Mouse (Mus musculus) heart, adult 11 months (tissue): ENCODE results near the gene Svep1.

Source experiments
- DNase-seq: peaks from one replicate; pipeline ENCODE4 v3.0.0; 2022

Gene Svep1

DNA sequence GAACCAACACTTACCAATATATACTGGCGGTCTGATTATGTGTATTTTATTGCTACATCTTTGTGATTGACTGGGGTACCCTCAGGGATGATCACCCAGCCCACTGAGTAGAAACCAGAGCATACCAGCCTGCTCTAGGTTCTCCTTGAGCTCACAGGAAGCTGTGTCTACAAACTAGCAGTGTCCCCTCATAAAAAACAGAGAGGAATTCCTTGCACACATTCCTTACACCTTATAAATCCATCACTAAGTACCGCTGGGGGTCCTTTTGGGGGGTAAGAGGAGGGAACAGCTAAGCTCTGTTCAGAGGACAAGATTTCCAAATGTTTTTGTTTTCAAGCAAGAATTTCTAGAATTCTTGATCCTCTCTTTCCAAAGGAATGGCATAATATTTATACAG, 36.7 kb downstream of the Svep1 start:
- peak; percentile 49 for DNase-seq

DNA sequence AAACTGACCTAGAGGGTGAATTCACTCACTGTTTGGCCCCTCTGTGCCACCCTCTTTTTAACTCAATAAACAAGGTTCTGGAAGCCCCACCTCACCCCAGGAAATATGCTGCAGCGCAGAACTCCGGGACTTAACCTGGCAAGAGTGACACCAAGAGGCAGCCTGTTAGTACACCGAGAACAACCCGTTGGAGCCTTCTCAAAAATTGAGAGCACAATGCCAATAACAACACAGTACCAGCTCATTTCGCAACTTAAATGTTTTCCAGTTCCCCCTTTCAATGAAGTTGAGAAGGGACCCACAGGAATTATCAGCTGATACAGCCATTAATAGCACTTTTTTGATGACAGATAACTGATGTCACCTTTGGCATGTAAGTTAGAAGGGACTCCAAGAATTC, 38.3 kb downstream of the Svep1 start:
- peak; percentile 95 for DNase-seq

DNA sequence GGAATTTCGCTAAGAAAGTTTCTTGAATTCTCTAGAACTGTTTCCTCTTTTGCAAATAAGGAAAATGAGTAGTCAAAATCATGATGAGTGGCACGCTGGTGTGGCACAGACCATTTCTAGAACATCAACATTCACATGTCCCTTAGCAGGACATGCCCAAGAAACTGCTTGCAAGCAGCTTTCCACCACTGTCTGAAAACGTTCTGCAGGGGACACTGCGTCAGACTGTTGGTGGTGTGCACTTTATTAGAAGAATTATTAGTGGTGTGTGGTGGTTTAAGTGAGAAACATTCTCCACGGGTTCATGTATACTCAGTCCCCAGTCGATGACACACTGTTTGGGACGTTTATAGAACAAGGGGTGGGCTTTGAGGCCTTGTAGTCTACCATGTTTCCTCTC, 40.9 kb downstream of the Svep1 start:
- peak; percentile 53 for DNase-seq

DNA sequence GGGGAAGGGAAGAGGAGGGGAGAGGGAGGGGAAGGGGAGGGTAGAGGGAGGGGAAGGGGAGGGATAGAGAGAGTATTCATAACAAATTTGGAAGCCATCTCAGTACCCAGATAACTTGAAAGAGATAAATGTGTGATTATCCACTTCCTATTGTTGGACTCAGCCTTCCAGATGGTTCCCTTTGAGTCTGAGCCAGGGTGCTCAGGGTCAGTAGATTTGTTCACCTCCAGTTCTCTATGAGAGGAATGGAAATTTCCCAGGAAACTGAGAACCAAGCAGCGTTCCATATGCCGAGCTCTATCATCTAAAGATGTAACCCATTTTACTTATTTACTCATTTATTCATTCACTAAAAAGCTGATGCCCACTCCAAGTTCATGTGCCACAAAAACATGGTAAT, 44.8 kb downstream of the Svep1 start:
- peak; percentile 72 for DNase-seq

DNA sequence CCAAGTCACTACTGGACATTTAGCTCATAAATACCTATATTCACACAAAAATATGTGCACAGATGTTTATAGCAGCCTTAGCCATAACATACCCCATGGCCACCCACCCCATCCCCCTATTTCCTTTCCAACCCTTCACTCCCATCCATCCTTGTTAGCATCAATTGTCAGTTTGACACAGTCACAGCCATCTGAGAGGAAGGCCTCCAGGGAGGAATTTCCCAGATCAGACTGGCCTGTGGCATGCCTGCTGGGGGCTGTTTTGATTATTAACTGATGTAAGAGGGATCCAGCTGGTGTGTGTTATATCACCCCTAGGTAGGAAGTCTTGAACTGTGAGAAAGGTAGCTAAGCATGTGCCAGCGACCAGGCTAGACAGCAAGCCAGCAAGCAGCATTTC, 47.1 kb downstream of the Svep1 start:
- peak; percentile 56 for DNase-seq

DNA sequence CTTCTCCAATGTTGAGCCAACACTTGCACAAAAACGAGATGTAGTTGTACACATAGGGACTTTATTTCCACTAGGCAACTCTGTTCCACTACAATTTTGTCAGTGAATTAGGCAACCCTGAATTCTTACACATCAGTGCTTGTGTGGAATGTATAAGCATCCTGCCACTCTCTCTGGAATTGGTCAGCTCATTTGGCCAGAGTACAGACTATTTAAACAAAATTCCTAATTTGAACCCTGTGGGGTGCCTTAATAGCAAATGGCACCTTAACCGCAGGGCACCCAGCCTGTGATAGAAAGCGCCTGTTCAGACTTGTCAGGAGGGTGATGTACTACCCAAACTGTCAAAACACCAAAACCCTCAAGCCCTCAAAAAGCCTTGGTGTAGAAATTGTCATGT, 56.4 kb downstream of the Svep1 start:
- DNase-seq = peak; percentile 19

DNA sequence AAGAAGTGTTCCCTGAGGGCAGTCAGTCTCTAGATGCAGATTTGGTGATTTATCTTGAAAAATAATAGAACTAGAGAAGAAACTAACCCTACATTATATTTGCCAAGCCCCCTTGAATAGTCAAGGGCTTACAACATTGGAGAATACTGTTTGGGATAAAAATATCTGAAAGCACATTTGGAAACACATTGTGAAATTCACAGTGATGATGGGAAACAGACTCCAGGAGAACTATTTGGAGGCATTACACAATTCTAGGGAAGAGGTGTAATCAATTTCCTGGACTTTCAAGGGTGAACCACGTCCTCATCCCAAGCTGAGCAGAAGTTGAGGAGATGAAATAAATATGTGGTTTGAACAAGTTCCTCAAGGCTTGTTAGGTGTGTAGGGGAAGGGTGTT, 57.5 kb downstream of the Svep1 start:
- no peak for DNase-seq

DNA sequence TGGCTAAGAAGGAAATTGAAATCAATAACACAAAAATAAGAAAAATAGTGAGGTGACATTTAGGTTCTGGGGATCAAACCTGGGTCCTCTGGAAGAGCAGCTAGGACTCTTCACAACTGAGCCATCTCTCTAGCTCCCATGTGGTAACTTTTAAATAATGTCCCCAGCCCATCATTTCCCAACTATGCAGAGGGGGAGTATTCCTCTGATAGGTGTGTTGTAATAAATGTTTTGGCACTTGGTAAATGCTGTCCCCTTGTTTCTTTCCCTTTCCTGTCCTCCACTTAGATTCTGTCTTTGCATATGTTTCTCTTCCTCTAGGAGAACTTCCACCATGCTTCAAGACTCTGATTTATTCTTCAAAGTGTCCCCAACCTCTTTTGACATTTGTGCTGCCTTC, 58.1 kb downstream of the Svep1 start:
- DNase-seq = no peak

DNA sequence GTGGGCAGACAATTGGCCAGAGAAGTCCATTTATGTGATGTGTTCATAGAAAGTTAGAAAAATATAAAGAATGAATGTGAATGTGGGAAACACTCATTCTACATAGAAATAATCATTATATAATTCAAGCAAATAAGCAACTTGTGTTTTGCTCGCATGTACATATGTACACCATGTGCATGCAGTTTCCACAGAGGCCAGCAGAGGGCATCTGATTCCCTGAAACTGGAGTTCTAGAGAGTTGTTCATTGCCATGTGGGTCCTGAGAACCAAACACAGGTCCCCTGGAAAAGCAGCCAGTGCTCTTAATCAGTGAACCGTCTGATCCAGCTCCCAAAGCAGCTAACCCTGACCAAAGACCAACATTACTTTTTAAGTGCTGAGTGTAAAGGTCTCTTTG, 60.0 kb downstream of the Svep1 start:
- DNase-seq = peak; percentile 55

DNA sequence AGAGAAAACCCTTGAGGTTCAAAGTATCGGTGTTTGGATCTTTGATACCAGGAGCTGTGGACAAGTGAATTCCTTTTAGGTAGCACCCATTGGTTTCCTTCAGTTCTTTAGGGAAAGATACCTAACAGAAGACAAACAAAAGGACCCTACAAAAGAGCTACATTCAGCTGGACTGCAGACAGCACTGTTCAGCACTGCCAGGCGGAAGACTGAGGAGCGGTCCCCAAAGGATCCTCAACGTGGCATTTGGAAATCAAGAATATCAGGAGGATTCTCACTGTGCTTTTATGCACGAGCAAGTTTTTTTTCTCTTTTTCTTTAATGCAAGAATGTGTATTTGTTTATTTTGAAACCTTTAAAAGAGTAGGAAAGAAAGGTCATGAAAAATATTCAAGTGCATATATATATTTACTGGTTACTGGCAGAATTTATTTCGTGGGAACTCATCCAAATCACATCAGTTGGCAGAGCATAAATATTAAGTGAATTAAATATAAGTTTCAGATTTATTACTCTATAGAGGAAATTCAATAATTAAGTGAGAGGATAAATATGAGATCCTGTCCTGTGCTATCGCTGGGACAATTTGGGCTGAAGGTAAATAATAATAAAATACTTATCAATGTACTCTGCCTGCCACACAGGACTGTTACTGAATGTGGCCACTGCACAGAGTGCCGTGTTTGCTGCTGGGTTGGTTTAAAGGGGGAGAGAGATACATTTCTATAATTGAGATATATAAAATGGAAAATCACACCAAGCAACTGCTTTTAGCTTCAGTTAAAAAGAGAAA, 66.7 kb downstream of the Svep1 start:
- peak; percentile 15 for DNase-seq

DNA sequence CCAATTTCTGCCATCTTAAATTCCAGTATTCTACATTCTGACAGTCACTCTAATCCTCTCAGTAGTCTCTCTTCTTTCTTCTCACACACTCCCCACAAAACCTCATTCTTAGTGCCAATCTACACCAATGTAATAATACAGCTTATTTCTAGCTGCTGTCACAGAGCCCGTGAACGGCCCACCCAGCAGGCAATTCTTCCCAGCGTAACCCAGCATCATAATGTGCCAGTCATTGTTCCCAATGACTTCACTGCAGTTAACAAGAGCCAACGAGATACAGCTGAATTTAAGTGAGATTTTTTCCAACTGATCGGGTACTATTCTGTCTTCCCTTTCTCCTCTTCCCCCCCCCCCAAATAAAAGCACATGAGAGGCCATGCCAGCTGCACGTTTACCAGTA, 67.4 kb downstream of the Svep1 start:
- DNase-seq = peak; percentile 24

DNA sequence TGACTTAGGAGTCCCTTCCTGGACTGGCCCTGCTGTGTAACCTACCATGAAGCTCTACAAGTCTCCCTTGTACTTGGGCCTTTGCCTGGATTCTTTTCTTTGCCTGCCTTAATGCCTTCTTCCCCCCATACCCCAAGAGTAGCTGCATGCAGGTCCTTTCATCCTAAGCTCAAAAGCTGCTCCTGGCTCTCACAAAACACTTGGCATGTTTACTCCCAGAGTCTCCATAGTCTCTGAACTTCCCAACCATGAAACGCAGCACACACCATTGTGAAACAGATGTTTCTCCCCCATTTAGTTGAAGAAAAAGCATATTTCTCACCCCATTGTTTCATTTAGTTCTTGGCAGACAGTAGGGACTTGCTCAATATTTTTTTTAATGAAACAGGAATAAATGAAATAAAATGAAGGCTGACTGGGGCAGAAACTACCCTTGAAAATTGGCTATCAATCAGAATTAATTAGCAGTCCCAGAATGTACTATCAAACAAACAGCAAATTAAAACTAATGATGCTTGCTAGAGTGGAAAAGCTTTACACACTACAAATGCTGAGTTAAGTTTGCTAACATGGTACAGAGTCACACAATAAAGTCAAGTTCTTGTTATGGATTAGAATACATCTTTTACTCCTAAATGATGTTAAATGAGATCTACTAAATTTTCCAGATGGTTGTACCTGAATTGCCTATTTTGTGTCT, 72.9 kb downstream of the Svep1 start:
- DNase-seq = peak; percentile 77

DNA sequence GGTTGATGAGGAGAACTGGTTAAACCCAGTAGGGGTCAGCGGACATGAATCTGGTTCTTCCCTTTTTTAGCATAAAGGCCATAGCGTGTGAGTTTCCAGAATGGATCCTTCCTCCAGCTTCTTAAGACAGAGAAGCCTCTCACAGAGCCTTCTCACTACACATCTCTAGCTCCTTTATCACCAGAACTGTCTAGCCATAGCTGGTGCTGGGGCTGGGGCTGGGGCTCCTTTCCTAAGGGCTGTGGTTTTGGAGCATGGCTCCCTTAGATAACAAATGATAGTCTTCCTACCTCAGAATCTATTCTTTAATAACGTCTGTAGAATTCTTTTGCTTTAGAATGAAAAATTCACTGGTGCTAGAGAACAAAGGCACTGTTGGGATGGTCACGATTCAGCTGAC, 76.8 kb downstream of the Svep1 start:
- DNase-seq = peak; percentile 21

DNA sequence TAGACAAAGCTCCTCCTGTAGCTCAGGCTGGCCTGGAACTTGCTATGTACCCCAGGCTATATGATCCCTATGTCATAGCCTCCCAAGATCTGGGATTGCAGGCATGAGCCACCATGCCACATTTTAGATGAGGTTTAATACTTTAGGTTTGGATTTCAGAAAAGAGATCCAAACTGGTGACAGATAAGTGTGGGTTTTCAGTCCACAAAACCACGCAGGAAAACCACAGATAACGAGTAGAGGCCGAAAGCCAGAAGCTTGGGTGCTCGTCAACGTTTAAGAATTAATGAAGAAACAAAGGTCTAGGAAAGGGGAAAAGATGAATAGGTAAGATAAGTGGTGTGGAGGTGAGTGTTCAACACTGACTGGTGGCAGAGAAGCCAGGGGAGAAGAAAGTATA, 79.6 kb downstream of the Svep1 start:
- no peak for DNase-seq

DNA sequence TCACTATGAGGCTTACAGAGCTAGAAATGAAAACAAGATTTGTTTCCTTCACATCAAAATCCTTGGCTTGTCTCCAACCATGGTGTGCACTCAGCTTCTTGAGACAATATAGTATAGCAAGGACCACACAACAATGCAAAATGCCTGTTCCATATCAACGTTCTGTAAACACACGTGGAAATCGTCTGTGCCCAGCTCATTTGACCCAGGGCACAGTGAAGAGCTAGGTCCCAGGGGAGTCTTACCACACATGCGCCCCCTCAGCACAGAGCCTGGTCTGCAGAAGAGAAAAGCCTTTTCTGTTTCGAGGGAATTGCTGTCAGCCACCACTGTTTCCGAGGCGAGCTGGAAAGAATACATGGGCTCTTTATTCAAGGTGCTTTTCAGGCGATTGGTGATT, 91.2 kb downstream of the Svep1 start:
- peak; percentile 51 for DNase-seq

DNA sequence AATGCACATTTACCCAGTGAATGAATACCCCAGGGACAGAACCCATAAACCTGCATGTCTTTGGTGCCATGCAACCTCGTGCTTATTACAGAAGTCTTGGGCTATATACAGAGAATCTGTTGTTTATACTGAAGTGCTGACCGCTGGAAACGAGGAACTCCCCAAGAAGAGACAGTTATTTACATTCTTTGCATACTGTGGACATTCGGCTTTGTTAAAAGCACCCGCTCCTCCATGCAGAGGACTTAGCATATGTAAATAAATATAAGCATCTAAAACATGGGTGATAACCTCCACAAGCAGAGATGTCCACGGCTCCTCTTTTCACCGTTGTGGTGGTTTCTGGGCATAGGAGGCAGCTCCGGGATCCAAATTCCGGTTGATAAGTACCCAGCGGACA, 95.7 kb downstream of the Svep1 start:
- peak; percentile 52 for DNase-seq

DNA sequence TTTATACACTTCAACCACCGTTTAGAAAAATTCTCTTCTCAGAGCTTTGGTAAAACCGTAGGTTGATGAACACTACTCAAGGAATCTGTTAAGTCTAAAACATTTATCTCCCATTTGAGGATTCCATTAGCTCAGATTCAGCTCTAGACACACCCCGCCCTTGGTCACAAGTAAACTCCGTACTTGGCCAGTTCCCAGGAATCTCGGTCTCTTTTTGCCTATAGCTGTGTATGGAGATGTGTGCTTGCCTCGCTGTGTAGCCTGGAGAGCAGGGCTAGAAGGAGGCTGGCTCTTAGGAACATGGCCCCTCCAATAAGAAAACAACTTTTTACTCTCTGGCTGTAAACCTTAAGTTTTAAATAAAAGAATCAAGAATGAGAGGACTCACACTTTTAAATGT, 96.9 kb downstream of the Svep1 start:
- no peak for DNase-seq

DNA sequence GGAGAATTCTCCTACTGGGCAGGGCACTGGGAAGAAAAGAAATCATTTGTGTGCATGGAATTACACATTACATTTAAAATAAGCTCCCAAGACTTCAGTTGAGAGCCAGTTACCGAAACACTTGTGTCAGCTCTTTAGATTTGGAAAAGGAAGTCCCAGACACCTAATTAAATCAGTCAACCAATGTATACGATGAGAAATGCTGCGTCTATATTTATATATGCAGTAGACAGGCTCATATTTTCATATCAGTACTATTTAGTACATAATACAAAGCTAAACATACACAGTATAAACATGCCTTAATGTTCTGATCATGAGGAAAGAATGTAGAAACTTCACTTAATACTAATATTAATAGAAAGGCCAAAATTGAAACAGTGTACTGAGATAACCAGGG, 98.3 kb downstream of the Svep1 start:
- no peak for DNase-seq

DNA sequence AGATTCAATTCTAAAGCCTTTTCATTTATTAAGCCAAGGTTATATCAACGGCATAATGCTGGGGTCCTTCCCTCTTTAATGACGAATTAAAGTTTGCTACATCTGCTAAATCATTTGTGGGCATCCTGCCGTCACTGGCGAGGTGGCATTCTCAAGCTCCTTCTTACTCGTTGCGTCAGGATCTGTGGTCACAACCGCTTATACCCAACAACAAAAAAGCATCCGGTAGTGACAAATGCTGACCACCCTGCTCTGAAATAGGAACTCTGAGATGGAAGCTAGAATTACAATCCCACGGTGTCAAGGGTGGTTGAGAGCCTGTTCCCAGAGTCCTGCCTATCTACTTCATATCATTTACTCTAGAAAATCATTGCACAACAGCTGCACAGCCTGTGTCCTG, 108.9 kb downstream of the Svep1 start:
- peak; percentile 39 for DNase-seq

DNA sequence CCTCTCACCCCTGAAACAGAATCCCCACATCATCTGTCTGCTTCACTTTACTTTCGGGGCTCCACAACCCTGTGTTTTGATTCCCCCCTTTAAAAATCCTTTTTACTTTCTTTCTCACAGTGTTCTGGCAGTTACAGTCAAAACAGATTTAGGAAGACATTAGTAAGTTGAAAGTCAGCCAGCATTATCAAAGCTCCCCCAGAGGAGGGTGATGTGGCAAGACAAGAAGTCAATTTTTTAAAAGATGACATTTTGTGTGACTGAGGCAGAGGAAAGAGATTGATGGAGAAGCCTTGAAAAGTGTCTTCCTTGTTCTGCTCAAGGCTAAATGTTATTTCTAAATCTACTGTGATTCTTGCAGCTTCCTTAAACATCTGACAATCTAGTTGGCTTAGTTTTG, 119.9 kb downstream of the Svep1 start:
- peak; percentile 37 for DNase-seq

DNA sequence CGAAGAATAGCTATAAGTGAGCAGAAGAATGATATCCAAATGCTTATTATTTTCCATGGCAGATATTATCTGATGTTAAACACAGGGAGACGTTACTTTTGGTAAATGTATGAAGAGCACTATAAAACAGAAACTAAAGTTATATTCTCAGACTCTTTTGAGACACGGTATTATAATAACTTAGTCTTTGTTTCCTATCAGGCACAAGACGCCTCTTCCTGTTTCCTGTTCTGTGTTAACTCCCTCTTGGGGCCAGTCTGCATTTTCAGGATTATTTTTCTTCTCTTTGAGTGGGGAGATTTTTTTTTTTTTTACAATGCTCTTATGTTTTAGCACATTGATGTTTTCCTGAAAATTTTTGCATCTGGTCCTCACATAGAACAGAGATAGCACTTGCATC, 120.5 kb downstream of the Svep1 start:
- peak; percentile 23 for DNase-seq

DNA sequence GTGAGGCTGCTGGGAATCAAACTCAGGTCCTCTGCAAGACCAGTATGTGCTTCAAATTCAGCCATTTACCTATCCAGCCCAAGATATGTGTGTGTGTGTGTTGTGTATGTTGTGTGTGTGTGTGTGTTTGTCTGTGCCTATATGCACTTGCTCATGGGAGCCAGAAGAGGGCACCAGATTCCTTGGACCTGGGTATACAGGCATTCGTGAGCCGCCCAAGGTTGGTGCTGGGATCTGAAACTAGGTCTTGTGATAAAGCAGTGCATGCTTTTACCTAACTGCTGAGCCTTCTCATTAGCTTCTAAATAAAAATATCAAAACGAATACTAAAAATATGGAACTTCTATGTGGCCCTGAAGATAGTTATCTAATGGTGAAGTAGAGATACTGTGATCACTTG, 121.3 kb downstream of the Svep1 start:
- DNase-seq = peak; percentile 68

DNA sequence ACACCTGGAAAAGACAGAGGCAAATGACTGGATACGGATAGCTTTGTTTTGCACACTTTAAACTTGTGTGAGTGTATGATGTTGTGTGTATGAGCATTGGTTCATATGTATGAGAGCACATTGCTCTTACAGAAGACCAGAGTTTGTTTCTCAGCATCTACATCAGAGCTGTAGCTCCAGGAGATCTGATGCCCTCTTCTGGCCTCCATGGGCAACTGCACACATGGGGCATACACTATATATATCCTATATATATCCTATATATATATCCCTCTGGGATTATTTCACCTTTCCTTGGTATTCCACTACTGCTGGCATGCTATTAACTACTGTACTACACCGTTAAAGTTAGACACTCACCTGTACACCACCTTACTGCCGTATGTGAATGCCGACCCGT, 122.5 kb downstream of the Svep1 start:
- DNase-seq = no peak

DNA sequence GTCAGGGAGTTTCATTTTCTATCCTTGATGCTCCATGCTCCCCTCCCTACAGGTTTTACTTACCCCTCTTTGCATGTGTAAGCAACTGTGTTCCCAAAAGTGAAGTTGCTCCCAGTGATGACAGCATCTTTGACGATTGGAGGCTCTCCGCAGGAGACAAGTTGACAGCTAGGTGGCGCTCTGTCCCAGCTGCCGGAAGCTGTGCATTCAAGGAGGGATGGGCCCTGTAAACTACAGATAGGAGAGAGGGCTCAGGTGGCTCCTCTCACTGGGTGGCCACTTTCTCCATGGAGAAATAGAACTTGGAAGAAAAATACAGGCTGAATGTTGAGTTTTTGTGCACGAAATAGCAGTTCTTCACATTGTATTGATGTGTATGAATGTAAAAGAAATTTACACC, 124.1 kb downstream of the Svep1 start:
- DNase-seq = peak; percentile 90

DNA sequence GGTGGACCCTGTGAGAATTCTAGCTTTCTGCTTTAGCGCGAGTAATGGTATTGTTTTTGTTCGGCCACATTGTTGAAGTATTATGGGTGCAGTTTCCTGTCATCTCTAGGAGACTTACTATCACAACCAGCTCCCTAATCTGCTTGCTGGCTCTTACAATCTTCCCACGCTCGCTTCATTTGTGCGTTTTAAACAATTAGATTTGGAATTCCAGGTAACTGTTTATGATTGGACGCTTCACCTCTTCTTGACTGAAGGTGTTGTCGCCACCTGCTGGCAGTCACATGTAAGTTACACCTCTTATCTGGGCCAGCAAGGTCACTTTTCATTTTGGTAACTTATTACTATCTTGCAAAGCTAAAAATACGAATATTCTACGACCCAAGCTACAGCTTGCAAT, 127.0 kb downstream of the Svep1 start:
- DNase-seq = peak; percentile 90
